Mouse (Mus musculus): ENCODE results near the gene Olfr804. TPM values are rescaled to one million over a fixed set of nuclear protein-coding genes. Genes with fewer than 3 reads are reported as not detected.

Olfr804 gene
- not detected in 2 replicates for polyA plus RNA-seq (2014; fragmentation: Nextera tagmentation; extraction: Ambion mirVana)

DNA sequence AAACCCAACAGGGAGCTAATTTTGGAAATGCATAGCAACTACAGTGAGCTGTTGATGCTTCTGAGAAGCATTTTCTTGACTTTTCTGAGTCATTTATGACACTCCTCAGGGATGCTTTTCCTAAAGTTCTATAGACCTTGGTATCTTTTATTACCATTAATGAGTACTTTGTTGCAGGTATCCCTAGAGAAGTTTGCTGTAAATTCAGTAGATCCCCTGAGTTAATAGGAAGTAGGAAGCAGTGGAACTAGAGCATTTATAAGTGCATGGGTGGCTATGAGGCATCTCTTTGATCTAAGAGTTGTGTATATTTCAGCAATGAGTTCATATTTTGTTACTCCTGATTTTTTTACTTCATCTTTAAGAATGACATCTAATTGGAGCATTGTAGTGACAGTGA is at the start of gene Olfr804:
Gene Olfr804, plus strand, starts transcription at position 301 of the 400 bp plus-strand sequence.
- Histone ChIP-seq H3K4me2 (no peak within 1 kb of the TSS), H3K9ac (no peak within 1 kb of the TSS), H3K4me1 (ENCODE audit: insufficient read depth) (no peaks in the 10 kb centered on the region), H3K27ac (ENCODE audit: low read depth) (no peak within 1 kb of the TSS), H3K9me3 (ENCODE audit: low read depth, low read length) (no peaks in the 10 kb centered on the region), H3K36me3 (ENCODE audit: insufficient read depth) (no peaks in the 10 kb centered on the region), H3K4me3 (ENCODE audit: low read depth, low read length) (no peak within 1 kb of the TSS), H3K27me3 (ENCODE audit: insufficient read depth, low read length) (no peaks in the 10 kb centered on the region)
- TF ChIP-seq CTCF (IDR thresholded peaks at IDR 0.05; ENCODE audit: low read depth): no peak
- ATAC-seq (ENCODE audit: insufficient read depth) (no peak), DNase-seq (no peak)

DNA sequence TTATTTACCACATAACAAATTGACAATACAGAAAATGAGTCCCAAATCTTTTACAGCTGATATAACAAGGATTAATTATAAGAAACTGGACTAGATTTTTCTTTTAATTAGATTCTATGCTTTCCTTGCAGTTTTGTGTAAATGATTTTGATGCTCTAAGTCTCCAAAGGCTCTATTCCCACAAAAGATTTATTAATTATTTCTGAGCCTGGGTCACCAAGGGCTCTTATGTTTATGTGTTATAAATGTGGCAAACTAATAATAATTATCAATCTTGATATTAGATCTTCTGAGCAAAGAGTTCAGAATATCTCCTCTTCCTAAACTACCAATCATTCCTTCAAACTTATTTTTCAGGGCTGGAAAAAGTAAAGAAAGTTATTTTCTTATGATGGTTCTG is 45.6 kb upstream of the Olfr804 start, which contains the start of gene Olfr800:
Gene Olfr800, plus strand, starts transcription at position 301 of the 400 bp plus-strand sequence.
- no peak for TF ChIP-seq CTCF (IDR thresholded peaks at IDR 0.05; ENCODE audit: low read depth)
- no peaks in the 10 kb centered on the region for H3K27me3 ChIP-seq (ENCODE audit: insufficient read depth, low read length)
- no peaks in the 10 kb centered on the region for H3K9me3 ChIP-seq (ENCODE audit: low read depth, low read length)
- no peak within 1 kb of the TSS for H3K9ac ChIP-seq
- no peak within 1 kb of the TSS for H3K4me3 ChIP-seq (ENCODE audit: low read depth, low read length)
- H3K4me1 ChIP-seq (ENCODE audit: insufficient read depth): no peaks in the 10 kb centered on the region
- no peak within 1 kb of the TSS for H3K27ac ChIP-seq (ENCODE audit: low read depth)
- DNase-seq (no peak), ATAC-seq (ENCODE audit: insufficient read depth) (no peak)
- H3K4me2 ChIP-seq: no peak within 1 kb of the TSS
- no peaks in the 10 kb centered on the region for H3K36me3 ChIP-seq (ENCODE audit: insufficient read depth)

DNA sequence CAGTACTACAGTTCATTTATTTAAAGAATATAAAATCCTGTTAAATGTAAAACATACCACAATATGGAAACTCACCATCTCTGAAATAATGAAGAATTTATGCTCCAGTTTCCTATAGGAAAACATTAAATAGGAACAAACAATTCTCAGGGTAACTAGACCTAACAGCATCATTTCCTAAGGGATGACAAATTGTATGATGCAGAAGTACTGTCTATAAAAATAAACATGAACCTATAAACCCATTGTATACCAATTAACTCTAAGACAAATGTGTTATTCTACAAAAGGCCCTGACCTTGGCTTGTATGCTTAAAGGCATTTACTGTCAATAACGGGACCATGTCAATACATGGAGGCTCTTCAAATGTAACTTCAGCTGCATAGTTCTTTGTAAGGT is 29.2 kb upstream of the Olfr804 start, which contains the start of gene Olfr801:
Gene Olfr801, minus strand, starts transcription at position 101 of the 400 bp plus-strand sequence.
- no peak for TF ChIP-seq CTCF (IDR thresholded peaks at IDR 0.05; ENCODE audit: low read depth)
- ATAC-seq (ENCODE audit: insufficient read depth) (no peak), DNase-seq (no peak)
- no peak within 1 kb of the TSS for H3K9ac ChIP-seq
- no peak within 1 kb of the TSS for H3K27ac ChIP-seq (ENCODE audit: low read depth)
- H3K4me2 ChIP-seq: no peak within 1 kb of the TSS
- H3K36me3 ChIP-seq (ENCODE audit: insufficient read depth): no peaks in the 10 kb centered on the region
- H3K9me3 ChIP-seq (ENCODE audit: low read depth, low read length): no peaks in the 10 kb centered on the region
- WGBS: 67% methylated on average over 1 of the region's 1 CpGs
- no peak within 1 kb of the TSS for H3K4me3 ChIP-seq (ENCODE audit: low read depth, low read length)
- no peaks in the 10 kb centered on the region for H3K4me1 ChIP-seq (ENCODE audit: insufficient read depth)
- H3K27me3 ChIP-seq (ENCODE audit: insufficient read depth, low read length): no peaks in the 10 kb centered on the region

DNA sequence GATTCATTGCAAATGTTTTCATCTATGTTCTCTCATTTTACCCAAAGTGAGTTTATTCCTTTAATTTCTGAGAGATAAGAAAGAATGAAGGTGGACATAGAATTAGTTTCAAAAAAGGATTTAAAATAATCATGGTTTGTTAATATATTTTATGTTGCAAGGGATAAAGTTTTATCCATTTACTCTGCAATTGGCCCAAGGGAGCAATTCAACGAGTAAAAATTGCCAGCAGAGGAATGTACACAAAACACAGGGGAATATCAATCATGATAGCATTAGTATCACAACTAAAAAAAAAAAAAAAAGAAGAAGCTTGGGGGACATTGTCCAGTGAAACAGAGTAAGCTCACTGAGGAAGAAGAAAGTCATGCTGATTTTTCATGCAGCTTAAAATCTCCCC is 14.9 kb upstream of the Olfr804 start, which contains the start of gene Olfr802:
Gene Olfr802, minus strand, starts transcription at position 101 of the 400 bp plus-strand sequence.
- ATAC-seq (ENCODE audit: insufficient read depth) (no peak), DNase-seq (no peak)
- H3K4me1 ChIP-seq (ENCODE audit: insufficient read depth): no peaks in the 10 kb centered on the region
- 38% methylated on average over 1 of the region's 1 CpGs for whole genome bisulfite sequencing
- no peak within 1 kb of the TSS for H3K4me3 ChIP-seq (ENCODE audit: low read depth, low read length)
- H3K4me2 ChIP-seq: no peak within 1 kb of the TSS
- no peak for TF ChIP-seq CTCF (IDR thresholded peaks at IDR 0.05; ENCODE audit: low read depth)
- no peak within 1 kb of the TSS for H3K27ac ChIP-seq (ENCODE audit: low read depth)
- H3K9me3 ChIP-seq (ENCODE audit: low read depth, low read length): no peaks in the 10 kb centered on the region
- H3K9ac ChIP-seq: no peak within 1 kb of the TSS
- H3K27me3 ChIP-seq (ENCODE audit: insufficient read depth, low read length): no peaks in the 10 kb centered on the region
- H3K36me3 ChIP-seq (ENCODE audit: insufficient read depth): no peaks in the 10 kb centered on the region

DNA sequence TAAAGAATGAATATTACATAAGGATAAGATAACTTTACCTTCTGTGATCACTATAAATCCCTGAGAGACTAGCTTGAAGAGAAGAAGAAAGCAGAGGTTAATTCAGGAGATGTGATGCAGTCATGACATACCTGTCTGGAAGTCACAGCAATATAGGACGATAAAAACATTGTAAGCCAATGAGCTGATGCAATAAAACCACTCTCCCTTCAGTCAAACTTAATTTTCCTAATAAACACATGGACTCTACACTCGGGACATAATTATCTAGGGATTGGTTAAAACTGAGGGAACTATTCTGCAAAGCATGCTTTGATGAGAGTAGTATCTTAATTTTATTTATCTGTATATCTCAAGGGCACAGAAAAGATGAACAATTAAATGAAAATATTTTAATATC is 8.8 kb upstream of the Olfr804 start, which contains the start of gene Olfr803:
Gene Olfr803, minus strand, starts transcription at position 101 of the 400 bp plus-strand sequence.
- Histone ChIP-seq H3K4me2 (no peak within 1 kb of the TSS), H3K4me1 (ENCODE audit: insufficient read depth) (no peaks in the 10 kb centered on the region), H3K27ac (ENCODE audit: low read depth) (no peak within 1 kb of the TSS), H3K27me3 (ENCODE audit: insufficient read depth, low read length) (no peaks in the 10 kb centered on the region), H3K36me3 (ENCODE audit: insufficient read depth) (no peaks in the 10 kb centered on the region), H3K9ac (no peak within 1 kb of the TSS), H3K9me3 (ENCODE audit: low read depth, low read length) (no peaks in the 10 kb centered on the region), H3K4me3 (ENCODE audit: low read depth, low read length) (no peak within 1 kb of the TSS)
- DNase-seq (no peak), ATAC-seq (ENCODE audit: insufficient read depth) (no peak)
- TF ChIP-seq CTCF (IDR thresholded peaks at IDR 0.05; ENCODE audit: low read depth): no peak
- 63% methylated on average over 2 of the region's 2 CpGs for WGBS

DNA sequence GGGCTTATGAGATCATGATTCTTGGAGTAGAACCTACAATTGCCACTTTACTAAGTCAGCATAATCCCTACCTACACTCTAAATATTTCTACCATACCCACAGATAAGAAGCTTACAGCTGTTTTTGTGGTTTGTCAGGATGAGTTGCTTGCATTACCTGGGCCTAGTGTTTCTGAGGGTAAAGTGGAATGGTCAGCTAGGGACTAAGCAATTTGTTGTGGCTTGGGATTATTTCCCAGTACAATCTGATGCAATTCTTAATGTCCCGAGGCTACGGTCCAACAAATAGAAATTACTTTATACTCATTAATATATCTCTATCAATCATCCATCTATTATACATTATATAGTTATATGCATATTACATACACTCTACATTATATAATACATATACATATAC is 26.3 kb downstream of the Olfr804 start, which contains the start of gene Olfr805:
Gene Olfr805, minus strand, starts transcription at position 101 of the 400 bp plus-strand sequence.
- H3K36me3 ChIP-seq (ENCODE audit: insufficient read depth): no peaks in the 10 kb centered on the region
- no peak within 1 kb of the TSS for H3K27ac ChIP-seq (ENCODE audit: low read depth)
- no peak within 1 kb of the TSS for H3K4me2 ChIP-seq
- no peak for ATAC-seq (ENCODE audit: insufficient read depth)
- WGBS: 88% methylated on average over 2 of the region's 2 CpGs
- no peak for TF ChIP-seq CTCF (IDR thresholded peaks at IDR 0.05; ENCODE audit: low read depth)
- no peaks in the 10 kb centered on the region for H3K9me3 ChIP-seq (ENCODE audit: low read depth, low read length)
- H3K9ac ChIP-seq: no peak within 1 kb of the TSS
- no peak within 1 kb of the TSS for H3K4me3 ChIP-seq (ENCODE audit: low read depth, low read length)
- no peak for DNase-seq
- H3K4me1 ChIP-seq (ENCODE audit: insufficient read depth): no peaks in the 10 kb centered on the region
- H3K27me3 ChIP-seq (ENCODE audit: insufficient read depth, low read length): no peaks in the 10 kb centered on the region

DNA sequence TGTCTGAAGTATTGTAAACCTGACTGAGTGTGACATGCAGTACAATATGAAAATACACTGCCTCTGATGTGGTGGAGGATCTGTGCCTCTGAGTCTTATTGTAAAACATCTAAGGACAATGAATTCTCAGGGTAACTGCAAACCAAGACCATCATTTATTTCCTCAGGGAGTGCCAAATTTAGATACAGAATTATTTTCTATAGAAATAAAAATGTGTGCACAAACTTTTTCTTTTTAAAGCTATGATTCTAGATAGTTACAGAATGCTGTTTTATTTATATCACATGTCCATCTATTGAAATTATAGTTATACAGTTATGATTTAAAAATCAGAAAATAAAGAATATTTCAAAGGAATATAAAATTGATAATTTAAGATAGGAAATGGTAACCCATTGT is 38.8 kb downstream of the Olfr804 start, which contains the start of gene Olfr806:
Gene Olfr806, minus strand, starts transcription at position 101 of the 400 bp plus-strand sequence.
- H3K36me3 ChIP-seq (ENCODE audit: insufficient read depth): no peaks in the 10 kb centered on the region
- ATAC-seq (ENCODE audit: insufficient read depth) (no peak), DNase-seq (no peak)
- H3K9ac ChIP-seq: no peak within 1 kb of the TSS
- no peak for TF ChIP-seq CTCF (IDR thresholded peaks at IDR 0.05; ENCODE audit: low read depth)
- H3K4me1 ChIP-seq (ENCODE audit: insufficient read depth): no peaks in the 10 kb centered on the region
- H3K9me3 ChIP-seq (ENCODE audit: low read depth, low read length): no peaks in the 10 kb centered on the region
- no peaks in the 10 kb centered on the region for H3K27me3 ChIP-seq (ENCODE audit: insufficient read depth, low read length)
- H3K27ac ChIP-seq (ENCODE audit: low read depth): no peak within 1 kb of the TSS
- H3K4me3 ChIP-seq (ENCODE audit: low read depth, low read length): no peak within 1 kb of the TSS
- no peak within 1 kb of the TSS for H3K4me2 ChIP-seq

Measured in lung, embryonic 14.5 days (tissue).